Mouse (Mus musculus): ENCODE results near the gene Glrx2. TPM values are rescaled to one million over a fixed set of nuclear protein-coding genes. Genes with fewer than 3 reads are reported as not detected.
A peak's percentile ranks its signal among the peaks of the same experiment; 100 is the strongest.
"Not testable (repeated sequence)": the region's sequence is repeated elsewhere in the genome, so short reads cannot be mapped to it uniquely, and the experiment has no call there.

The Glrx2 gene
- 10 to 100 TPM; 74.9 to 80.2 TPM for total RNA-seq (2021)
- long read RNA-seq, experiment 1, transcript Glrx2-210 (4 exons, 3,337 nt) = major isoform, 53 of 60 reads
- long read RNA-seq, experiment 1, partial matches to known transcripts = 0 of 60 reads
- long read RNA-seq, experiment 1, other reads (novel, unspliced or antisense) = 2 of 60 reads
- long read RNA-seq, experiment 2, transcript Glrx2-210 (4 exons, 3,337 nt) = major isoform, 35 of 42 reads
- long read RNA-seq, experiment 2, partial matches to known transcripts = 0 of 42 reads
- long read RNA-seq, experiment 2, other reads (novel, unspliced or antisense) = 3 of 42 reads

- DNase-seq = not testable (repeated sequence)
Observed at GRCm38 (mm10) chr1:143716038-143716437, at the start of gene Glrx2. Gene Glrx2, plus strand, starts transcription at chr1:143716338.

DNA sequence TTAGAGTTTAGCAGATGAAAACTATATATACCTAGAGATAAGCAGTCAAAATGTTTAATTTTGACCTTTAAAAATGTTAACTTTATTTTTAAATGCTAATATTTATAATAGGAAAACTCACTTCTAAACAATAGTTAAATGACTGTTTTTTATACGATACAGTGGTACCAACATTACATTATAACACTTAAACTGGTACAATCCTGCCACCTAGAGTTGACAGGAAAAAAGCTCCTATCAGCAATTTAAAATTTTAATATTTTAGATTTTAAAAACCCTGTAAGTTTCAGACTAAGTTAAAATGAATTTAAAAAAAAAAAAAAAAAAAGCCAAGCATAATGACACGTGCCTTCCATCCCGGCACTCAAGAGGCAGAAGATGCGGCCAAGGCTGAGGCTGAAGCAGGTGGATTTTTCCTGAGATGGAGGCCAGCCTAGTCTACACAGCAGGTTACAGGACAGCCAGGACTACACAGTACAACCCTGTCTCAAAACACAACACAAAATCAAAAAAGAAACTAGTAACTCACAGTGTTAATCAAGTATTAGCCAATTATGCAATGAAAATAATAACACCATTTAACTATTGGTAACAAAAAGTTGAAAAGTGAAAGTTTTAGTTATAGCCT lies 40.3 kb upstream of the Glrx2 start:
- no peak for DNase-seq

DNA sequence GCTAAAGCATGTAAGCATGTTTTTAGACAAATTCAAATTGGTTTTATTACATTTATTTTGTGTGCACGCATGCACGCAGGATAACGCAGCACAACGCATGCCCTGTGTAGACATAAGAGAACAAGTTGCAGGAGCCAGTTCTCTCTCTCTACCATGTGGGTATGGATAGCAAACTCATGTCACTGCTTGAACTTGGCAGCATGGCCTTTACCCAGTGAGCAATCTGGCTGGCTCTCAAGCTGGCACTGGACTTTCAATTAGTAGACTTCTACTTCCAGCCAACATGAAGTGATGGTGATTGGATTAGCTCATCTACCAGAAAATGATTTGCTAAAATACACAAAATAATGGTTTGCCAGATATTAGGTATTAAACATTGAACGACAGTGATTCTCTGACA lies 35.0 kb upstream of the Glrx2 start:
- no peak for DNase-seq

DNA sequence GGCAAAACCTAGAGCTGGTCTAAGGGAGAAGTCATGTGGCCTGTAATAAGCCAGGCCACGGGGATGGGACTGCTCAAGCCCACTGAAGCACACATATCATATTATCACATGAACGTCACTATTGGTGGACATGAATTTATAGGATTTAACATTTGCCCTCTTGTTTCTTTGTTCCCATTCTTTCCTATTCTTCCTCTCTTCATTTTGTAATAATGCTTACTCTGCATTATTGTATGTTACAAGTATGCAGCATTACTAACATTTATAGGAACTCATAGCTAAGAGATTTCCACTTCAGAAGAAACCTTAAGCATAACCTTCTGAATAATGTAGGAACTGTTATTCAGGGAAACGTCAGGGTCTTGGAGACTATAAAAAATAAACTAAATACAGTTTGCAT lies 31.3 kb upstream of the Glrx2 start:
- DNase-seq = no peak

GRCm38 (mm10) chr1:143701736-143702135 lies 14.4 kb upstream of the Glrx2 start:
- DNase-seq = no peak

GRCm38 (mm10) chr1:143702141-143702740 lies 13.9 kb upstream of the Glrx2 start:
- peak; percentile 13 for DNase-seq

DNA sequence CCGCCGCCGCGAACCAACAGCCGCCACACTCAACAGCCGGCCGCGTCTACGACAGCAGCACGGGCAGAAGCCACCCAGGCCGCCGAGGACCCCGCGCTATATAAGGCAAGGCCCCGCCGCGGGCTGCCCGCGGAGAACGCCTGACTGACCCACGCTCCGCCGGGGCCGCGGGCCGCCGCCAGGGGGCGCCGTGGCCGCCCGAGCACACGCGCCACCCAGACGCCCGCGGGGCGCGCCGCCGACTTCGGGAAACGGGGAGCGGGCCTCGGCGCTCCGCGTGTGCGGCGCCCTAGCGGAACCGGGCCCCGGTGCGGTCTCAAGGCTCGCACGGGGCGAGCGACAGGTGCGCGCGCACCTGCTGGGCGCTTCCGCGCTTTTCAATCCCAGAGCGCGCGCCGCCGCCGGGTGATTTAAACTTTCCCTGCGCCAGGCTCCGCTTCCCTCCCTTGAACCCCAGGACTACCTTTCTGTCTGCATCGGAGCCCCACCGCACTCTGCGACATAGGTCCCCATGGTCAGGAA lies 13.3 kb upstream of the Glrx2 start, which contains the start of gene Cdc73:
Gene Cdc73, minus strand, starts transcription at position 153 of the 522 bp plus-strand sequence.
- DNase-seq = peak; percentile 92

DNA sequence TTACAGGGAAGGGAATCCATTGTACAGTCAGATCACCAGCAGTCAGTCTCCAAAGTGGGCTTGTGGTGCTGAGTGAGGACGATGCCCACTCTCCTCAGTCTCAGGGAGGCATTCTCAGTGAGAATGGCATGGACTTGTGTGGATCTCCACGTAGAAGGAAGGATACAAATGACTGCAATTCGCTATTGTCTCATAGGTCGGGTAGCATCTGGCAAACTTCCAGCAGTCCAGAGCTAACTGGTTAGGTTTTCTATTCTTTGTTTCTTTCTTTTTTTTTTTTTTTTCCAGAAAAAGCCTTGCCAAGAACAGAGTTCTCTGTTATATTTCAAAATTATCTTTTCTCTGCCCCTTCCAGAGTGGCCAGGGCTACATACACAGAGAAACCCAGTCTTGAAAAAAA lies 9.1 kb upstream of the Glrx2 start:
- no peak for DNase-seq

DNA sequence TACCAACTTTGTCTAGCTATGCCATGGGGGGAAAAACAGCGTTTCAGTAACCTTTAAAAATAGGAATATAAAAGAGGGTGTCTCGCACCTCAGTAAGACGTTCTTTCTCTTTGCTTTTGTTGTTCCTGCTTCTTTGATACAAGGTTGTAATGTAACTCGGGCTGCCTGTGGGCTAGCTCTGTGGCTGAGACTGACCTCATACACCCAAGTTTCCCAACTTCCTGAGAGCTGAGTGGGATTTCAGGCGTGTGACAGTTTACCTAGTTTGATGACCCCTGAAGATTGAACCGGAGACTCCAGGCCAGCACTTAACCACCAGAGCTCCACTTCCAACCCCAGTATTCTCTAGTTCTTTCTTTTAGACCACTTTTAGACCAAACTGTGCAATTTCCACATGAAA lies 7.8 kb upstream of the Glrx2 start:
- no peak for DNase-seq

- DNase-seq = no peak
Observed at GRCm38 (mm10) chr1:143709966-143710626, 6.0 kb upstream of the Glrx2 start.

GRCm38 (mm10) chr1:143710627-143710976 lies 5.5 kb upstream of the Glrx2 start:
- DNase-seq = no peak

DNA sequence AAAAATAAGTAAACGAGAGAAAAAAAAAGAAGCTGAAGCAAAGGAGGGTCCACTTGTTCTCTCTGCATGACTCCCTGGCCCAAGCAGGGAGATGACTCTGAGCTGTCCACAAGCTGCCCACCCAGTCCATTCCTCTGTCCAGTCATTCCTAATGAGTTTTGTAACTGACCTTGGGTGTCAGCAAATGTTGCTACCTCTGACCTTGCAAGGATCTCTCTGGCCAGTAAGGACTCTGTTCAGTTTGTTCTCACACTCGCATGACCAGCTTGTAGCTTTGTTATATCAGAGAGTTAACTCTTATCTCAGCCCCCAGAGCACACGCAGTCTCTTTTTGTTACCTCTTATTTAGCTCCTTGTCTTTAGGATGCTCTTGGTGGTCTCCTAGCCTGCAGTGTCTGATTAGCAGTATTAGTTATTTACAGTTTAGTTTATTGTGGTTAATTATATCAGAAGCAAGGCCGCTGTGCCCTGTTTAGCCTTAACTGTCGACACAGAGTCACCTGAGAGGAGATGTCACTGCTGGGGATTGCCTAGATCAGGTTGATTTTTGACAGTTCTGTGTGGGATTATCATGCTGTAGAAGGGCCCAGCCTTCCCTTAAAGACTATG lies 8.4 kb downstream of the Glrx2 start:
- DNase-seq = no peak

DNA sequence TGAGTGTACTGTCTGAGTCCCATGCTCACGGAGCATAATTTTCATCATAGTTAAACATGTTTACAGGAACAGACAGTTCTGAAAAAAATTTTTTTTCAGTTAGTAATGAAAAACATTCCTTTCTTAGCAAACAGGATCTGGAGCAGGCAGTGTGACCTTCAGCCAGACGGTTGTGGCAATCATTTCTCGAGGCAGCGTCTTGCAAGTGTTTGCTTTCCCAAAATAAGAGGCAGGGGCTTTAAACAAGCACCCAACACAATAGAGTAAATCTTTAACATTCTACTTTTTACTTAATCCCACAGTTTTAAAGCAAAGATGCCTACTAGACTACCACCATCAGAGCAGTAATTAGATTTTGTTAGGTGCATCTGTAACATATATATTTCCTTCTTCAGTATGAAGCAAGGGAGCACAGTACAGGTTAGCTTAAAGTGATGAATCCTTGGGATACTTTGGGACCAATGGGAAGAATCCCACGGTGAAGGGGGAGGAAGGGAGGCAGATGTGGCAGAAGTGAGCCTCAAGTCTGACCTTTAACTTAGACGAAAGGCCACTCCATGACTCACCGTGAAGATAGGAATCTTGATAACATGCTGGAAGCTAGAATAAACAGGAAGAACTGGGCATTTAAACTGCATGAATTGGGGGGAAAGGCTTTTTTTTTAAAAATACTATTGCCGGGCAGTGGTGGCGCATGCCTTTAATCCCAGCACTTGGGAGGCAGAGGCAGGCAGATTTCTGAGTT lies 11.7 kb downstream of the Glrx2 start:
- no peak for DNase-seq

- no peak for DNase-seq
Observed at GRCm38 (mm10) chr1:143730899-143731298, 14.8 kb downstream of the Glrx2 start.

- no peak for DNase-seq
Observed at GRCm38 (mm10) chr1:143731691-143732090, 15.6 kb downstream of the Glrx2 start.

GRCm38 (mm10) chr1:143733914-143734410 lies 17.8 kb downstream of the Glrx2 start:
- no peak for DNase-seq

DNA sequence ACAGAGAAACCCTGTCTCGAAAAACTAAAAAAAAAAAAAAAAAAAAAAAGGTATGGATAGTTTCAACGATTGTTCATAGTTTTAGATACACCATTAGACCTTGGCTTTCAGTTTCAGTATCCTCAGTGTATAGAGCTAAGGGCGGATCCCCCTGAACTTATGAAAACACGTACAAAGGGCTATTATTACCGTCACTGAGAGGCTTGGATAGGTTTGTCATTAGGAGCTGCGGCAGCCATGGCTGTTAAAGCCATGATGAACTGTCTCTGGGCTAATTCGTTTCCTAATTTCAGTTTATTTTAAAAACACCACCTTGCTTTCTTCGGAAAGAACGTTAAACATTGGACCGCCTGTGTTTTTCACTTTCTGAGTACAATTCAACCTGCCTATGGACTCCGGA lies 22.7 kb downstream of the Glrx2 start:
- DNase-seq = no peak

DNA sequence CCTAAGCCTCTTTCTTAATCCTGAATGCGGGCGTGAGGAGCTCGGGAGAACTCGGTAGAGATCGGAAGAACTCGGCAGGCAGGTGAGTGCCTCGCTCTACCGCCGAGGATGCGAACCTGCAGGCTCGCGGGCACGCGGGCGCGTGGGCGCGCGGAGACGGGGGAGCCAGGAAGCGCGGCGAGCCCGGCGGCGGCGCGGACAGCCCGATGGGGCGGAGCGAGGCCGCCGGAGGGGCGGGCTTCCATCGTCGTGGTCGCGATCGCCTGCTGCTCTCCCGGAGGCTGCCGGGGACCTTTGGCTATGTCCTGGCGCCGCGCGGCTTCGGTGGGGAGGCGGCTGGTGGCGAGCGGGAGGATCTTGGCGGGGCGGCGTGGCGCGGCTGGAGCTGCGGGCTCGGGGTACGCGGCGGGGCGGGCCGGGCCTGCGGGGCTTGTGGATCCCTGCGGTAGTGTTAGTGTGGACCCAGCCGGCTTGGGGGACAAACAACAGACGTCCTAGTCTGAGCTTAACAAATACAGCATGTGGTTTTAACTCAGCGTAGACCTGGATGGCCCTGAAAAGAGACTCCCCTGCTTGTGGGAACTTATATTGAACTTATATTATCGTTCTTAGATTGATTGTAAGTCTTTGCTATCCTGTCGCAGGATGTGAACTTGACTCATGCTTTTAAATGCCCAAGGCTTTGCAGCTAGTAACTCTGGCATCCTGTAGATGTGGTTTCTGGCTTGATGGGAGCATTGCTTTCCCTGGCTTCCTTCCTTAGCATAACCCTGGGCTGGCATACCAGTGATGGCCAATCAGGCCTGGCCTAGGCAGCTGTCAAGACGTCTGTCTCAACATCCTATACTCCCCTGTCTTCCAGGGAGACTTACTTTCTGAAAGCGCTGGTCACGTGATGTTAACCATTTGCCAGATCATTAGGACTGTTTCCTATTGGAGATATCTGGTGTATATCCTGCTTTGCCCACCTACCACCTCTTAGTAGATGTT lies 23.5 kb downstream of the Glrx2 start:
- DNase-seq = peak; percentile 79

- DNase-seq = no peak
Observed at GRCm38 (mm10) chr1:143740581-143740980, 24.4 kb downstream of the Glrx2 start.

DNA sequence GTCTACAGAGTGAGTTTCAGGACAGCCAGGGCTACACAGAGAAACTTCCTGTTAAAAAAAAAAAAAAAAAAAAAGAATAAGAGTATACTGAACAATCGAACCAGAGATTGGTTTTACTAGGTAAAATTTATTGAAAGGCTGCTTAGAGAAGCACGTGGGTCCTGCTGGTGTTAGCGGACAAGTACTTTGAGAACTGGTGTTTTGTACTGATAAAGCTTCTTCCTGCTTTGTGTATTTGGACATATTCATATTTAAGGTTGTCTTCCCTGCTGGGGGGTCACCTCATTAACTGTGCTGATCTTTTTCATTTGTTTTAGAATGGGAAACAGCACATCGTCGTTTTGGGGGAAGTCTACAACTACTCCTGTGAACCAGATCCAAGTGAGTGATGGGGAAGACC lies 25.2 kb downstream of the Glrx2 start:
- DNase-seq = no peak
